Mouse (Mus musculus) hindbrain, embryonic 10.5 days (tissue): ENCODE data around the gene Eif4g3. TPM values are rescaled to one million over a fixed set of nuclear protein-coding genes. Genes with fewer than 3 reads are reported as not detected.

ENCODE experiments used
- DNase-seq: peaks from one replicate; pipeline ENCODE4 v3.0.0-alpha.2; 2017; ENCODE audit warnings: low spot score
- H3K27ac ChIP-seq: fragments of 300-500 bp; sonication (generic); 2 replicates; pipeline ENCODE4 v1.5.1; 2016; ENCODE audit warnings: mild to moderate bottlenecking, moderate library complexity
- H3K27me3 ChIP-seq: fragments of 300-500 bp; sonication (generic); 2 replicates; pipeline ENCODE4 v1.6.1; 2016; ENCODE audit warnings: mild to moderate bottlenecking; ENCODE audit not compliant: poor library complexity, insufficient read depth, severe bottlenecking
- H3K36me3 ChIP-seq: fragments of 300-500 bp; sonication (generic); 2 replicates; pipeline ENCODE4 v1.6.1; 2016; ENCODE audit warnings: mild to moderate bottlenecking, moderate library complexity
- H3K4me1 ChIP-seq: fragments of 300-500 bp; sonication (generic); replicated peaks from 2 replicates; pipeline ENCODE4 v1.6.1; 2016; ENCODE audit warnings: mild to moderate bottlenecking
- H3K4me3 ChIP-seq: fragments of 300-500 bp; sonication (generic); 2 replicates; pipeline ENCODE4 v1.5.1; 2016; ENCODE audit warnings: mild to moderate bottlenecking, moderate library complexity
- H3K9me3 ChIP-seq: fragments of 300-500 bp; sonication (generic); 2 replicates; pipeline ENCODE4 v1.6.1; 2016; ENCODE audit warnings: mild to moderate bottlenecking, moderate library complexity
- WGBS: fragments of 180-500 bp; shearing (Covaris S2); methylation state at CpG from one replicate; pipeline ENCODE4 v1.1.7; 2016; 5-methylcytosine and 5-hydroxymethylcytosine counted together
- polyA plus RNA-seq: library from polyadenylated mRNA; unstranded; fragments of >200 nt; fragmentation: Nextera tagmentation; extraction: Ambion mirVana; gene quantifications from 2 replicates; pipeline ENCODE4 v1.2.1, GENCODE M21; 2016

The Eif4g3 gene
- polyA plus RNA-seq, 1 experiment from 2014 or later, result 42.4 TPM

GRCm38 (mm10) chr4:138169420-138169819 is 176.6 kb downstream of the Eif4g3 start:
- no peaks in the 10 kb centered on the region for H3K9me3 ChIP-seq
- WGBS, result 97% methylated on average over 4 of the region's 4 CpGs
- DNase-seq, result no peak
- no peaks in the 10 kb centered on the region for H3K27me3 ChIP-seq
- no peak overlapping the region for H3K4me3 ChIP-seq
- H3K36me3 ChIP-seq, result peaks cover 100% of the 10 kb centered on the region
- no peak overlapping the region for H3K27ac ChIP-seq
- no peaks in the 10 kb centered on the region for H3K4me1 ChIP-seq

- H3K9me3 ChIP-seq, result no peaks in the 10 kb centered on the region
- no peak for DNase-seq
- WGBS, result 92% methylated on average over 4 of the region's 4 CpGs
- H3K4me3 ChIP-seq, result no peak overlapping the region
- H3K36me3 ChIP-seq, result peaks cover 100% of the 10 kb centered on the region
- no peak overlapping the region for H3K27ac ChIP-seq
- H3K4me1 ChIP-seq, result no peaks in the 10 kb centered on the region
- H3K27me3 ChIP-seq, result no peaks in the 10 kb centered on the region
Measured at GRCm38 (mm10) chr4:138172686-138173085, 179.9 kb downstream of the Eif4g3 start.

- Histone ChIP-seq H3K4me1 (no peaks in the 10 kb centered on the region), H3K36me3 (peaks cover 100% of the 10 kb centered on the region), H3K9me3 (no peaks in the 10 kb centered on the region), H3K27ac (no peak overlapping the region), H3K27me3 (no peaks in the 10 kb centered on the region), H3K4me3 (no peak overlapping the region)
- whole genome bisulfite sequencing, result 97% methylated on average over 5 of the region's 5 CpGs
- no peak for DNase-seq
Measured at GRCm38 (mm10) chr4:138179391-138179790, 186.6 kb downstream of the Eif4g3 start.

- no peaks in the 10 kb centered on the region for H3K27me3 ChIP-seq
- no peak overlapping the region for H3K27ac ChIP-seq
- H3K4me3 ChIP-seq, result no peak overlapping the region
- H3K4me1 ChIP-seq, result no peaks in the 10 kb centered on the region
- DNase-seq, result no peak
- peaks cover 100% of the 10 kb centered on the region for H3K36me3 ChIP-seq
- no peaks in the 10 kb centered on the region for H3K9me3 ChIP-seq
- WGBS, result 93% methylated on average over 4 of the region's 4 CpGs
Measured at GRCm38 (mm10) chr4:138180719-138181118, 187.9 kb downstream of the Eif4g3 start.

GRCm38 (mm10) chr4:138184056-138184455 is 191.2 kb downstream of the Eif4g3 start:
- no peak for DNase-seq
- Histone ChIP-seq H3K36me3 (peaks cover 100% of the 10 kb centered on the region), H3K9me3 (no peaks in the 10 kb centered on the region), H3K27ac (no peak overlapping the region), H3K27me3 (no peaks in the 10 kb centered on the region), H3K4me1 (no peaks in the 10 kb centered on the region), H3K4me3 (no peak overlapping the region)
- WGBS, result 85% methylated on average over 5 of the region's 5 CpGs

- no peak for DNase-seq
- H3K27ac ChIP-seq, result no peak overlapping the region
- H3K27me3 ChIP-seq, result no peaks in the 10 kb centered on the region
- H3K9me3 ChIP-seq, result no peaks in the 10 kb centered on the region
- no peak overlapping the region for H3K4me3 ChIP-seq
- WGBS, result 92% methylated on average over 5 of the region's 5 CpGs
- no peaks in the 10 kb centered on the region for H3K4me1 ChIP-seq
- peaks cover 100% of the 10 kb centered on the region for H3K36me3 ChIP-seq
Measured at GRCm38 (mm10) chr4:138184573-138184981, 191.8 kb downstream of the Eif4g3 start.

- WGBS, result 92% methylated on average over 7 of the region's 7 CpGs
- Histone ChIP-seq H3K27me3 (no peaks in the 10 kb centered on the region), H3K27ac (no peak overlapping the region), H3K4me3 (no peak overlapping the region), H3K9me3 (no peaks in the 10 kb centered on the region), H3K4me1 (no peaks in the 10 kb centered on the region), H3K36me3 (peaks cover 100% of the 10 kb centered on the region)
- DNase-seq, result no peak
Measured at GRCm38 (mm10) chr4:138185961-138186360, 193.1 kb downstream of the Eif4g3 start.

GRCm38 (mm10) chr4:138187995-138188394 is 195.2 kb downstream of the Eif4g3 start:
- no peak for DNase-seq
- no peaks in the 10 kb centered on the region for H3K9me3 ChIP-seq
- no peak overlapping the region for H3K27ac ChIP-seq
- no peaks in the 10 kb centered on the region for H3K27me3 ChIP-seq
- WGBS, result 94% methylated on average over 7 of the region's 7 CpGs
- no peak overlapping the region for H3K4me3 ChIP-seq
- no peaks in the 10 kb centered on the region for H3K4me1 ChIP-seq
- peaks cover 99% of the 10 kb centered on the region for H3K36me3 ChIP-seq

GRCm38 (mm10) chr4:138192561-138192960 is 199.7 kb downstream of the Eif4g3 start:
- H3K27ac ChIP-seq, result no peak overlapping the region
- H3K36me3 ChIP-seq, result peaks cover 98% of the 10 kb centered on the region
- H3K4me3 ChIP-seq, result no peak overlapping the region
- no peaks in the 10 kb centered on the region for H3K27me3 ChIP-seq
- no peaks in the 10 kb centered on the region for H3K9me3 ChIP-seq
- no peak for DNase-seq
- no peaks in the 10 kb centered on the region for H3K4me1 ChIP-seq
- 89% methylated on average over 5 of the region's 5 CpGs for WGBS

GRCm38 (mm10) chr4:138200769-138201168 is 207.9 kb downstream of the Eif4g3 start:
- H3K36me3 ChIP-seq, result peaks cover 98% of the 10 kb centered on the region
- no peak overlapping the region for H3K4me3 ChIP-seq
- no peak overlapping the region for H3K27ac ChIP-seq
- H3K27me3 ChIP-seq, result no peaks in the 10 kb centered on the region
- no peaks in the 10 kb centered on the region for H3K4me1 ChIP-seq
- WGBS, result 93% methylated on average over 3 of the region's 3 CpGs
- DNase-seq, result no peak
- H3K9me3 ChIP-seq, result no peaks in the 10 kb centered on the region

- Histone ChIP-seq H3K4me3 (no peak overlapping the region), H3K27ac (no peak overlapping the region), H3K27me3 (no peaks in the 10 kb centered on the region), H3K9me3 (no peaks in the 10 kb centered on the region), H3K4me1 (no peaks in the 10 kb centered on the region), H3K36me3 (peaks cover 97% of the 10 kb centered on the region)
- DNase-seq, result no peak
- 90% methylated on average over 9 of the region's 9 CpGs for WGBS
Measured at GRCm38 (mm10) chr4:138201696-138202095, 208.9 kb downstream of the Eif4g3 start.

GRCm38 (mm10) chr4:138210116-138210515 is 217.3 kb downstream of the Eif4g3 start:
- WGBS, result 91% methylated on average over 5 of the region's 5 CpGs
- no peaks in the 10 kb centered on the region for H3K9me3 ChIP-seq
- no peak overlapping the region for H3K4me3 ChIP-seq
- DNase-seq, result no peak
- H3K4me1 ChIP-seq, result no peaks in the 10 kb centered on the region
- H3K36me3 ChIP-seq, result peaks cover 48% of the 10 kb centered on the region
- H3K27me3 ChIP-seq, result no peaks in the 10 kb centered on the region
- H3K27ac ChIP-seq, result no peak overlapping the region

GRCm38 (mm10) chr4:138213861-138214260 is 221.0 kb downstream of the Eif4g3 start:
- H3K27ac ChIP-seq, result no peak overlapping the region
- peaks cover 19% of the 10 kb centered on the region for H3K4me1 ChIP-seq
- H3K4me3 ChIP-seq, result no peak overlapping the region
- DNase-seq, result no peak
- no peaks in the 10 kb centered on the region for H3K9me3 ChIP-seq
- 92% methylated on average over 3 of the region's 3 CpGs for WGBS
- H3K36me3 ChIP-seq, result peaks cover 19% of the 10 kb centered on the region
- no peaks in the 10 kb centered on the region for H3K27me3 ChIP-seq

GRCm38 (mm10) chr4:138215671-138216199 is 222.9 kb downstream of the Eif4g3 start:
- no peak for DNase-seq
- H3K27ac ChIP-seq, result peak overlapping the region; percentile 100

More at GRCm38 (mm10) chr4:138215671-138216199, 222.9 kb downstream of the Eif4g3 start:
- WGBS, result 53% methylated on average over 13 of the region's 13 CpGs
- Histone ChIP-seq H3K36me3 (peaks cover 20% of the 10 kb centered on the region), H3K9me3 (no peaks in the 10 kb centered on the region), H3K4me3 (peak overlapping the region; percentile 97), H3K27me3 (no peaks in the 10 kb centered on the region), H3K4me1 (peaks cover 33% of the 10 kb centered on the region)
